Mouse (Mus musculus): ENCODE measurements around the gene Plekha5.

Plekha5 gene

DNA sequence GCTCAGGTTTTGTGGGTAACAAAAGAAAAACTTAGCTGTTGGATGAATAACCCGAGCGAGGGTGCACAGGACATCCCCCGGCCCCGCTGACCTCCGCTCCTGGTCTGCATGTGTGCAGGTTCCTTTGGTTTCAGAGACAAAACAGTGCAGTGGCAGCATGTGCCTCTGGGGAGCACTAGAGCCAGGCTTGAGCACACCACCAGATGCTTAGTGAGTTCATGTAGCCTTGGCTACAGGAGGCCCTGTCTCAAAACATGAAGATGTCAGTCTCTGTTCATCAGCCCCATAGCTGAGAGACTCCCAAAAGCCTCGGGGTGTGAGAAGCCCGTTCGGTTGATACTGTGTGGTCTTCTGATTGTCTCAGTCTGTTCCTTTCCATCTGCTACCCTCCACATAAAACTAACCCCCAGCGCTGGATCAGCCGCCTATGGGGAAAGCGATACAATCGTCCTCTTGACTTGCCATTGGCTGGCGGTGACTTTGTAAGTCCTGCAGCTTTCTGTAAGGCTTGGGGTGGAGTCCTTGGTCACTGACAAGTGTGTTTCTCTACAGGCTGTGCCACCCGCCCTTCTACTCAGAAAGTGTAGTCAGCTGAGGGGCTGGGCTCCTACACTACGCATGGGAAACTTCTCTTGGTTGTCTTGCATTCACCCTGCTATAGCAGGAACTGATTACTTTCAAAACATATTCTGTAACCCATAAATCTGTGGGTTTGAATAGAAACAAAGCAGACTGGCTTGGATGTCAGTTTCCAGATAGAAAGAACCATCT, 32.7 kb downstream of the Plekha5 start:
- no peak for DNase-seq

DNA sequence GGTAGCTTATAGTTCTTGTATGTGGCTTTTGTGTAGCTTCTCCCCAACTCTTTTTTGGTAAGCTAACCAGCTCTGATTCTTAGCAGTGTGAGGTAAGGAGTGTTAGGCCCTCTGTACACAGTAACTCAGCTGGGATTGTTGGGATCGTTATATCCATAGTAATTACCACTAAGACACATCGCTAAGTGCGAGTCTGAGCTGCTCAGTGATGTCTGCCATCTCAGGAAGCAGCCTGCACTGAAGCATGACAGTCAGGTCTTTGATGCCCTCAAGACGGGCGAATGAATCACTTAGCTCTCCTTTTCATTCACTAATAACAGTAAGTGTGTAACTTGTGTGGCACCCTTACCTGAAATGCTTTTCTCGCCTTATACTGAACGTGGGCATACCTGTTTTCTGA, 36.5 kb downstream of the Plekha5 start:
- DNase-seq: no peak

GRCm38 (mm10) chr6:140464818-140465217, 41.0 kb downstream of the Plekha5 start:
- DNase-seq: no peak

DNA sequence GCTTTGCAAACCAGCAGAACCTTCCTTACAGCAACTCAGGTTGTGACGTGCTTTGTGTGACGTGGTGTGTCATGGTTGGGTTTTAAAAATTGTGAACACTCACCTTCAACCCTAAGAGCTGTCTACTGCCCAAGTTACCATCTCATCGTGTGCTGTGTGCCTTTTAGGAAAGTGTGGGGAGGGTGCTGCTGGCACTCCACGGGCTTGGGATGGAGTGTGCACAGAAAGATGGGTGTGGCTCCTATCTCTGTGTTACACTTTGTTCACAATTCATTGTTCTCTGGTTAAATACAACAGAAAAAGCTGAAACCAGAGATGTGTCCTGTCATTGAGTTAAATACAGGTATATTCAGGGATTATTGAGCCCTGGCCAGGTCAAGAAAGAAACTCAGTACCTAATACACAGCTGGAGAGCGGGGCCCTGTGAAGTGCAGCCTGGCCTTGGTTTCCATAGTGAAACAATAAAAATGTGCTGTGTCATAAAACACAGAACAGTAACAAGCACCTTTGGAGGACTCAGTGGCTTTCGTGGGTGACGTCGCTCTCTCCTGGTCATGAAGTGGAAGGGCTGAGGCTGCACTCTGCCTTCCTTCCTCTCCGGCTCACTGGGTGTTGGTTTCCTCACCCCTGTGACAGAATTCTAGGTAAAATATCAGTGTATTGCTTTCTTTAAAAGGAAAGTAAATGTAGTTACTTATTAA, 42.2 kb downstream of the Plekha5 start:
- DNase-seq: peak; percentile 36

GRCm38 (mm10) chr6:140466841-140467240, 43.0 kb downstream of the Plekha5 start:
- no peak for DNase-seq

- DNase-seq: no peak
Measured at GRCm38 (mm10) chr6:140467851-140468250, 44.0 kb downstream of the Plekha5 start.

- no peak for DNase-seq
Measured at GRCm38 (mm10) chr6:140469791-140470190, 45.9 kb downstream of the Plekha5 start.

- DNase-seq: peak; percentile 67
Measured at GRCm38 (mm10) chr6:140471751-140472150, 47.9 kb downstream of the Plekha5 start.

DNA sequence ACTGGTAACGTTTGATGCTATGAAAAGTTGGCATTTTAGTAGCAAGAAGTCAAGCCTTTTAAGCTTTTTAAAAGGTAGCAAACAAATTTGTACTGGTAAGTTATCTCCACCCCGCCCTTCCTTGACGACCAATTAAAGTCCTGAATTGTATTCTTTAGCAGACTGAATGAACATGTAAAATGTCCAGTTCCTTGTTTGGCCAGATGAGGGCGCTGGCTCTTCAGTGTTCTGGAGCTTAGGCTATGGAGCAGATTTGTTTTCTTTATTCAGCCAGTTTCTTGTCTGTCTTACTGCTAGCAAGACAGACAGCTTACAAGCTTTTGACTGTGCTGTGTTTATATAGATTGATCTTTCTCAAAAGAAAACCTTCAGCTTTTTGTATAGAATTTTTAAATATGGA, 48.5 kb downstream of the Plekha5 start:
- peak; percentile 77 for DNase-seq

- no peak for DNase-seq
Measured at GRCm38 (mm10) chr6:140475393-140476087, 51.7 kb downstream of the Plekha5 start.

DNA sequence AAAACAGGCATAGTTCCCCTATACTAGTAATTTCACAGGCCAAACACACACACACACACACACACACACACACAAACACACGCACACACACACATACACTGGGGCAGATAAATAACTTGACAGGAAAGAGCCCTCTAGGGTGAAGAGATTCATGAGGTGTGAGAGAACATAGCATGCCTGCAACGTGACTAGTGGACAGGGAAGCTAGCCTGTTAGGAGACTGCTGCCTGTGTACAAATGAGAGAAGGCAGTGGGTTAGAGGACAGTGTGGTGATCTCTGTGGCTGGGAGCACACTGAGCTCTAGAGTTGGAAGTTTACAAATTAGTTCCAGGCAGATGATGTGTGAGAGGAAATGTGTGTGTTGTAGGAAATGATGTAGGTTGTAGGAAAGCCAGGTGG, 53.1 kb downstream of the Plekha5 start:
- no peak for DNase-seq

- no peak for DNase-seq
Measured at GRCm38 (mm10) chr6:140478031-140478430, 54.2 kb downstream of the Plekha5 start.

- no peak for DNase-seq
Measured at GRCm38 (mm10) chr6:140478943-140479342, 55.1 kb downstream of the Plekha5 start.

- DNase-seq: no peak
Measured at GRCm38 (mm10) chr6:140480425-140481081, 56.7 kb downstream of the Plekha5 start.

DNA sequence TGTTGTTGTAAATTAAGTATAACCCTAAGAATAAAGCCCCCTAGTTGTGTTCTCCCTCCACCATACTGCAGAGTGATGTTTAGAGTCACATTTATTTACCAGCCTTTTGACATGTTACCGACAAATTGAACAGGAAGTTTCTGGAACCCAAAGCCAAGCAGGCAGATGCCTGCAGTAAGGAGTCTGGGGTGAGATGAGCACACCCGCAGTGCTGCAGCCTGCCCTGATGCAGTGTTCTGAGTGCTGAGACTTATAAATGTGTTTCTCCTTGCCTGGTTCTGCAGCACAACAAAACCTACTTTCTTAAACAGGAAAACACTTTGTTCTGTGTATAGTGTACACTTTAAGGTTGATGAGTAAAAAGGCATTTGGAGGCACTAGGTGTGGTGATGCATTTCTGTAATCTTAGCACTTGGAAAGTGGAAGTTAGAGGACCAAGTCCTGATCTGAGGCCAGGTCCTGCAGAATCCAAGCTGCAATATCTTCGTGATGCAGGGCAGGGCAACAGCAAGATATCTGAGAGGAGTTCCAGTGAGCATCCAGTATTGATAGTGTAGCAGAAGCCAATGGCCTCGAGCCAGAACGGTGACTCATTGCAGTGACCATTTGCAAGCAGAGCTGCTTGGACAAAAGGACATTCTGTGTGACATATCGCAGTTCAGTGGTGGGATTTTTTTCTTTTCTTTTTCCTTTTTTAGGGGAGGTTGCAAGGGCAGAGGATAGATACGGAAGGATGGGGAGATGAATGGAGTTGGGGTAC, 58.0 kb downstream of the Plekha5 start:
- DNase-seq: no peak

DNA sequence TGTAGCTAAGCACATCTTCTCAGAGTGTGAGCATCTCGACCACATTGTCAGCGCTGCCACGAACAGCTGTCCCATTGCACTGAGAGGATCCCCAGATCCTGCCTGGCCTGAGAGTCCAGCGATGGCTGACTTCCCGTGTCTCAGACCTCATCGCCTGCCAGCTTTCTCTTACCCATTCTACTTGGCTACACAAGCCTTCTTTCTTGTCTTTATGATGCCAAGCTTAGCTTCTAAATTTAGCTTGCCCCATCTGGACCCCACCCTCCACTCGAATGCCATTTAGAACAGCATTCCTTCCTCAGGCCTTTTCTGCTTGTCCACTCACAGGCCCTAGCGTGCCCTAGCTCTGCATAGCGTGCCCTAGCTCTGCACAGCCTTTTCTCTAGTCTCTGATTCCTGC, 60.3 kb downstream of the Plekha5 start:
- no peak for DNase-seq

DNA sequence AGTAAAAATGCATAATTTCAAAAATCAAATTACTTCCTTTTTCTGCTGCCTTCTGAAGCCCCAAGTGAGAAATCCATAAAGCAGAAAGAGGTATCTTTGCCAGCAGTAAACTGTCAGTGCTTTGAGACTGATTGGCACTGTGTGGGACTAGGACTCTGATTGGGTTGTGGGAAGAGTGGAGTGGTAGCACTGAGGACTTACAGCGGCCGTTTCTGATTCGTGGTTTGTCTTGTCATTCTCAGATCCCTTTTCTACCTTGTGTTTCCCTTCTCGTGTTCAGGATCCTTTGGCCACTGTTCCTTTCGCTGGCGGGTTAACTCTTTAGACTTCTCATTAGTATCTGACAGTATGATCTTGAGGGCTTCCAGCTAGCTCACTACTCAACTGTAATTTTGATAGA, 61.8 kb downstream of the Plekha5 start:
- no peak for DNase-seq

DNA sequence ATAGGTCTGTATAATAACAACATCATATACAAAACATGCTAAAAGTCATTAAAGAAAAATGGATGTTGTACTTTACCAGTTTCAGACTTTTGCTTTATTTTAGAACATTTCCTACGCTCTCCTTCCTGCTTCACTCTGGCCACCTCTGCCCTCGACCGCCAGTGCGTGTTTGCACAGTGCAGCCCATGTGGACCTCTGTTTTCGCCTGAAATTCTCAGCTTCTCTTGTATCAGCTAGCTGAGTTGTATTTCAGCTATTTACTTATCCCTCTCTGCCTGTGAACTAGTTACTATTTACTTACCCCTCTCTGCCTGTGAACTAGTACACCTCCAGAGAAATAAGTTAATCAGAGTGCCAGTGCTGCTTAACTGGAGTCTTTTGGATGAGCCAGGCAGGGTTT, 62.8 kb downstream of the Plekha5 start:
- DNase-seq: no peak

DNA sequence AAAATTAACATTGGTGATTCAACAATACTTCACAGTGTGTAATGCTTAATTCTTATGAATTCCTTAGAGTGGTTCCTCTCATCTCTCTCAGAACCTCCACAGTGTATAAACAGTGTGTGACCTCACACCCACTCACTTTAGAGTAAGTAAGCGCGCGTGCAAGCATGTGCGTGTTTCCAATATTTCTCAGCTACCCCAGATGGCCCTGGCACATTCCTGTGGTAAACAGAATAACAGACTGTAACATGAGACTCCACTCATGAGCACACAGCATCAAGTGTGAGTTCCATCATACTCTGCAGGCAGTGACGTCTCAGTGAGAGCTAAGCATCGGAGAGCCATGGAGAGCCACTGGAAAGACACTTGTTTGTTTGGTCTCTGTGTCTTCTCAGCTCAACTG, 63.6 kb downstream of the Plekha5 start:
- DNase-seq: no peak

DNA sequence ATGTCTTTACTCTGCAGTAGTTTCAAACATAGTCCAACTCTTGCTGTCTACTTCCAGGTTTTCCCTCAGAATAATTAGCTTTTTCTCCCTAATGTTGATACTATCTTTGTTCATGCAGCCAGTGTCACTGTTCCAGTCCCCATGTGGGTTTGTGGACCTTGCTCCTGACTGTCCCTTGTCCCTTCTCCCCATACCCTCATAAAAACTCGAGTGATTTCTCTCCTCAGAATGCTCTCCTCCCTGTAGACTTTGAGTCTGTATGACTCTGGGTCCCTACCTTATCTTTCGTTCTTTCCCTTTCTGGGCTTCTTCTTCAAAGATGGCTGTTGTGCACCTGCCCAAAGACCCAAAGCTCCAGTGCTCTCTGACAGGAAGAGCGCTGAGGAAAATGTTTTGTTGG, 64.8 kb downstream of the Plekha5 start:
- DNase-seq: no peak

- no peak for DNase-seq
Measured at GRCm38 (mm10) chr6:140489570-140489969, 65.7 kb downstream of the Plekha5 start.

GRCm38 (mm10) chr6:140490220-140490619, 66.4 kb downstream of the Plekha5 start:
- no peak for DNase-seq

Data from kidney, adult 9 months (tissue).